Mouse (Mus musculus) kidney, postnatal 4 days (tissue): ENCODE measurements around the gene Snx14.
A peak's percentile ranks its signal among the peaks of the same experiment; 100 is the strongest.

Experiments
- DNase-seq, 2 experiments: peaks; one replicate each; pipeline ENCODE4 v3.0.0; 2021; ENCODE audit warnings: mixed read lengths in 2 of 2

Gene Snx14

DNA sequence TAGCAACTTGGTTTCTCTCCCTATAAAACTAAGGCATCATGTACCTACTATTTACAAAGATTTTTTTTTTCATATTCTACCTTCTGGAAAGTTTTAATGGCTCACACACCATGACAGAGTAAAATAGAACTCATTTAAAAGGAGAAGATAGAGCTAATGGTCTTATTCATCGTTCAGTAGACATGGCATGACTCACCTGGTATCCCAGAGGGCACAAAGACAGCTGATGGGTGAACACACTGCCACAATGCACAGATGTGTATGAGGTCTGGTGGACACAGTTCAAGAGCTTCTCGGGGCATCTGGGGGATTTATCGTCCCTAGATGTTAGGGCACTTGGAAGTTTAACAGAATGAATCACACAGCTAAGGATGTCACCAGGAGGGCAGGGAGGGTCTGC lies 97.9 kb downstream of the Snx14 start:
- DNase-seq: no peak

DNA sequence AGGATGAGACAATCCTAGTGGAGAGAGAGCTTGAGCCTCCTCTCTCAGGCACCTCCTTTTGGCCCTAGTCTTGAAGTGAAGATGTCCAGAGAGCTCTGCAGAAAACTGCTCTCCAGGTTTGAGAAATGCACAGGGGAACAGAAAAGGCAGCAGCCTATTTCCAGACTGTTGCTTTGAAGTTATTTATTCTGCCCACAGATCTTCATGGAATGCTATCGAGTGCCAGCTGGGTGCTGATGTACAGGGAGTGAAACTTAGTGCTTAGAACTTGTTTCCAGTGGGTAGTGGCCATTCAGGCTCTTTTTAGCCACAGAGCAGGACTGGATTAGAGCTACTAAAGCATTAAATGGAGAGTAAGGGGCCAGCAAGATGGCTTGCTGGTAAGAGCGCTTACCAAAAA lies 102.9 kb downstream of the Snx14 start:
- no peak for DNase-seq

DNA sequence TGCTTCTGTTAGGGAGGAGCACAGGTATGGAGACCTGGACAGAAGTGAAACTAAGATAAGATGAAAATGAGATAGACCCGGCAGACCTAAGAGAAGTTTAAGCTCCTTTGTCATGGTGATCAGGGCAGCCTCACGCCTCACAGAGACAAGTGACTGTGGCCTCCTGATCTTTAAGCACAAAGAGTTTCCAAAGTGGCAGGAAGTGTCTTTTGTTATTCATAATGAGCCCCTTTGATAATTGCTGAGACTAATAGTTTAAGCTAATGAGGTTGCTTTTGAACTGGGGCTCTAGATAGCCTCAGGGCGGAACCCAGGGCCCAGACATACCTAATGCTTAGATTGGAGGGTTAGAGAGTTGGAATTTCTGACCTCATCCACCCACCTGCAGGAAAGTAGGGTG lies 106.3 kb downstream of the Snx14 start:
- no peak for DNase-seq

DNA sequence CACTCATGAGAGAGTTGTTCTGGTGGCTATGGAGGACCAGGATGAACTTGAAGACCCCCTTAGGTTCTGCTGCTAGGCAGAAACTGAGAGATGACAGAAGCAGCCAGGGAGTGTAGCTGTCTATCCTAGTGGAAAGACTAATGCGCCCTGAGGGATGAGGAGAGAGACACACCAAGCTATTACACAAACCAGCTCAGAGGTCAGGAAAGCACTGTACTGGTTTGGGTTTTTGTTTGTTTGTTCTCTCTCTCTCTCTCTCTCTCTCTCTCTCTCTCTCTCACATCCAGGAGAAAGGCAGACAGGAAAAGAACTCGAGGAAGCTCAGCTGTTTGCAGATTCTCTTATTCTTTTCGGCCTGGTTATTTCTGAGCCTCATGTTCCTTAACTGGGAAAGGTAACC lies 108.4 kb downstream of the Snx14 start:
- DNase-seq: no peak

DNA sequence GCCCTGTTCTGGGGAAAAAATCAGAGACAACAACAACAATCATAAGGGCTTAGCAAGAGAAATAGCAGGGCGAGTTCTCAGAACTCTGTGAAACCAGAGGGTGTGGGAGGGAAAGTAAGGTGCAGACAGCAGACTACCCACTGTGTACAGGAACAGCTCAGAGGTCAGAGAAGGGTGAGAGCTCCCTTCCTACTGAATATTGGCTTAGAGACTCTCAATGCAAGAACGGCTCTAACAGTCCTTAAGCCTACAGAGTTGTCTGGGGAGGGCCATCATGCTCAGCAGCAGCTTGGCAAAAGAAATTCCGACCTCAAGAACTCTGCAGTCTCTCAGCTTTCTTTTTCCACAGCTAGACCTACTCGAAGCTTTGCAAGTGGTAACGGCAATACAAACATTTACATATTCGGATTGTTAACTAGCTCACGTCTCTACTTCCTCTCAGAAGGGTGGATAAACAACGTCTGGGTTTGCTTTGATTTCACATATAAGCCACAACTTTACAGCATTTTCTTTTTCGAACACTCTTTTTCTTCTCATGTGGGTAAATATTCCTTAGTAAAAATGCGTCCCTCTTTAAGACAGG lies 109.5 kb downstream of the Snx14 start:
- DNase-seq: no peak

DNA sequence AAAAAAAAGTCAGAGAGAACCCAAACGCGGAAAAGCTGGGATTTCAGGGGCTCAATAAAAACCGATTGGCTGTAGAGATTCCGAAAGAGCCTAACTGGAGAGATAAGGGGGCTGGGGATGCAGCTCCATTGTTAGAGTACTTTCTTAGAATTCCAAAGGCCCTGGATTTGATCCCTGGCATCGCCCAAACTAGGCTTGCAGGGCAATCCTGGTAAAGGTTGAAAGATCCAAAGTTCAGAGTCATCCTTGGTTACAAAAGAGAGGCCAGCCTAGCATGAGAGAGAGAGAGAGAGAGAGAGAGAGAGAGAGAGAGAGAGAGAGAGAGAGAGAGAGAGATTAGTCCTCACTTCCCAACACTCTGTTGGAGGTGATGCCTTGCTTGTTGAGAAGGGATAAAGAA lies 110.1 kb downstream of the Snx14 start:
- DNase-seq: no peak

DNA sequence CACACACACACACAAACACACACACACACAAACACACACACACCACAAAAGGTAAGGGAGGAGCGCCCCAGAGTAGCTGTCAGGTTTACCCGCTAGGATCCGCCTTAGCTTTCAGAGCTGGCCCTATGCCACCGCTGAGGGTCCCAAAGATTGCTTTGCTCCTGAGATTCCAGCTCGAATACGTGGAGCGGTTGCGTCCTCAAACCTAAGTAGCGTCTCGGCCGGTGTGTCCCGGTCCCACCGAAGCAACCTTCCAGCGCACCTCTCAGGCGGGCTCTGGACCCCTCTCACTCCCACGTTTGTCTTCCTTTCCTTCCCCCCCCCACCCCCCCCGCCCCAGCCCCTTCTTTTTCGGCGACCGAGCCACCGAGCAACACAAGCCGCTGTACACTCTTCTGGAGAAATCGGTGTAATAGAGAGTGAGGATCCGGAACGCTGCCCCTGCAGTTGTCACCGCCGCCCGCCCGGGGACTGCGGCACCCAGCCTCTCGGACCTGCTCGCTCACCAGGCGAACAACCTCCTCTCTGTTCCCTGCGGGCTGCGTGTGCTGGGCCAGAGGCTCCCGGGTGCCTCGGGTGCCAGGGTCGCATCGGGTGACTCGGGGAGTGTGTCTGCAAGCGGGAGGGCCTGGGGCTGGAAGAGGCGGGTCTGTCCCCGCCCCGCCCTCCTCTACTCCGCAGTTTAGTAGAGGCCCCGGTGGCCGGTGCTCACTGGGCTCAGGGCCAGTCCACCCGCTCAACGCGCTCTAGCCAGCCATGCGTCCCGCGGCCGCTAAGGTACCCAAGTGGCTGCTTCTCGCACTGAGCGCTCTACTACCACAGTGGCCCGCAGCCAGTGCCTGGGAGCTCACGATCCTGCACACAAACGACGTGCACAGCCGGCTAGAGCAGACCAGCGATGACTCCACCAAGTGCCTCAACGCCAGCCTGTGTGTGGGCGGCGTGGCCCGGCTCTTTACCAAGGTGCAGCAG lies 111.5 kb downstream of the Snx14 start, which contains the start of gene Nt5e:
Gene Nt5e, plus strand, starts transcription at position 268 of the 972 bp plus-strand sequence.
- DNase-seq: peak; percentile 74 to 84
